Mouse (Mus musculus) thymus, postnatal 0 days (tissue): Measurements from ENCODE around the gene Olfr114. TPM values are rescaled to one million over a fixed set of nuclear protein-coding genes. Genes with fewer than 3 reads are reported as not detected.

Source experiments
- DNase-seq: peaks from one replicate; pipeline ENCODE4 v3.0.0-alpha.2; 2015; ENCODE audit warnings: low spot score
- polyA plus RNA-seq: library from polyadenylated mRNA; unstranded; fragments of >200 nt; fragmentation: Nextera tagmentation; extraction: Ambion mirVana; gene quantifications from 2 replicates; pipeline ENCODE4 v1.2.1, GENCODE M21; 2015

Olfr114 gene
- not detected in 2 replicates for polyA plus RNA-seq

GRCm38 (mm10) chr17:37592643-37593042, at the start of gene Olfr114:
TSS of gene Olfr114 (minus strand) at chr17:37592743.
- no peak for DNase-seq

DNA sequence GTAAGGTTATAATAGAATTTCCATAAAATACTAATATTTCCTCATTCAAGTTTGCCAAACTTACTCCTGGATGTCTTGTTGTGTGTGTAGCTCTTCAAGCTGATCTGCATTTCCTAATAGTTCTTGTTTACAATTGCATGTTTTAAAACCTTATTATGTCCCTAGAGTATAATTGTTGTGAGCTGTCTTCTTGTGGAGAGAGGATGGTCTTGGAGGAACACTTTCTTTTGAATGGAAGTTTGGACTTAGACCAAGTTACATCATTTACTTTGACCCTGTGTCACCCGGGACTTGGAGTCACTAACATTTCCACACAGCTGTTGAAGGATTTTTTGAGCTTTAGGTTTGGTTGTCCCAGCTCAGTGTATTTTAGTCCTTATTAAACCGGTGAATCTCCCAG, 34.5 kb upstream of the Olfr114 start, which contains the start of the genes Olfr115 and Olfr116:
Gene Olfr115, minus strand, starts transcription at position 101 of the 400 bp plus-strand sequence.
Gene Olfr116, minus strand, starts transcription at position 191 of the 400 bp plus-strand sequence.
- DNase-seq: no peak

GRCm38 (mm10) chr17:37577563-37577962, 15.0 kb downstream of the Olfr114 start, which contains the start of gene Olfr113:
TSS of gene Olfr113 (minus strand) at chr17:37577663.
- no peak for DNase-seq

GRCm38 (mm10) chr17:37569351-37569750, 23.2 kb downstream of the Olfr114 start, which contains the start of gene Olfr112:
TSS of gene Olfr112 (minus strand) at chr17:37569451.
- no peak for DNase-seq

- no peak for DNase-seq
These were observed 33.5 kb downstream of the Olfr114 start for GRCm38 (mm10) chr17:37558913-37559615.

DNA sequence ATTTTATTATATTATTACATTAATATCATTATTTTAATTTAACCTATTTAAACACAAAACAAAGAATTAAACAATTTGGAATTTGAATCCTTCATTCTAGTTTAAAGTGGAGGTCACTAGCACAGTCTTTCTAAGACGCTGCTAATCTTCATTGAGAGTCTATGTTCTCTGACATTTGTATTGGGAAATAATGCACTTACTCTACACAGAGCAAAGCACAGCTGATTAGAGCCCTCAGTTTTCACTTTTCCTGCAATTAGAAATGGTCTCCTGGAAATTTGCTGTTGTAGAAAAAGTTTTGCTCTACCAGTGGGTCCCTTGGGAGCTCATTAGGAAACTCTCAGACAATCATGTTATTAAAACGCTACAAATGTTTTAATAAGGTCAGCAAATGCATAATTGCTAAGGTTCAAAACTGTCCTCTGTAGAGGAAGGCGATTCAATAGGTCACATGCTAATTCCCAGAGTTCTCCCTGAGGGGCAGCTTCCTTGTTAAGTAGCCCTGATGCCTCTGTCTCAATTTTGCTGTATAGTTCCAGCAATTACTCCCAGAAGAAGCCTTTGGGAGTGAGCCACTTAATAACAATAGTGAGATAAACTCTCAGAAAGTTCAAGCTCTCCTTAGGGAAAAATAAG, 48.6 kb downstream of the Olfr114 start:
- no peak for DNase-seq

DNA sequence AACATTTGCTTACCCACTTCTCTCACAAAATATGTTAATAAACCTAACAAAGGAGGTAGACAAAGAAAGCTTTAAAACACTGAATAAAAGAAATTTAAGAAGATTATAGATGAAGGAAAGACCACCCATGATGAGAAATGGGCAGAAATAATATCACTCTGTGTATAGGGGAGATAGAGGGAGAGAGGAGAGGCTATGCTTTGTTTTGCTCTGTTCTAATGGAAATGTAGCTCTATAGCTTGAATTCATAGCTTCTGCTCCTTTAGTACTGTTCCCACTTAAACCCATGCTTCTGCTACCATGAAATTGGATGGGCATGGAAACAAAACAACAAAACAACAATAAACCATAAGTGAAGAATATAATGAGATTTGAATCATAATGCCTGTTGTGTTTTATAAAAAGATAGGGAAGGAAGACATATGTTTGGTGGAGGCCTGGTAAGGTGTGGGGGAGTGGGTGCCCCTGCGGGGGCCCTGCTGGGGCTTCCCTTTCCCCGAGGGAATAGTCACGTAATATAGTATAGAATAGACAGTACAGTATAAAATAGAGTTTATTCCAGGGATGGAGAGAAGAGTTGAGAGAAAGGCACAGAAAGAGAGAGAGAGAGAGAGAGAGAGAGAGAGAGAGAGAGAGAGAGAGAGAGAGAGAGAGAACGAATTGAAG, 51.0 kb downstream of the Olfr114 start:
- DNase-seq: no peak

Other genes starting within 250 kb of the Olfr114 start
- not detected in 2 replicates for gene Olfr104-ps, start 233.2 kb downstream of the Olfr114 start, polyA plus RNA-seq
- gene Olfr105-ps, start 213.7 kb downstream of the Olfr114 start, polyA plus RNA-seq: 0.04 TPM in 1 of 2 replicates, not detected in the other
- gene Olfr106-ps, start 202.3 kb downstream of the Olfr114 start, polyA plus RNA-seq: not detected in 2 replicates
- not detected in 2 replicates for gene Olfr107, start 193.5 kb downstream of the Olfr114 start, polyA plus RNA-seq
- not detected in 2 replicates for gene Olfr108, start 147.3 kb downstream of the Olfr114 start, polyA plus RNA-seq
- 0.03 TPM in 1 of 2 replicates, not detected in the other for gene Olfr109, start 133.8 kb downstream of the Olfr114 start, polyA plus RNA-seq
- 8.1 and 9.9 TPM in 2 replicates for gene H2-M2, start 109.2 kb downstream of the Olfr114 start, polyA plus RNA-seq
- gene Olfr110, start 100.3 kb downstream of the Olfr114 start, polyA plus RNA-seq: 0.29 and 0.30 TPM in 2 replicates
- 0.08 and 0.18 TPM in 2 replicates for gene Olfr111, start 84.7 kb downstream of the Olfr114 start, polyA plus RNA-seq
- not detected in 2 replicates for gene Olfr112, start 23.3 kb downstream of the Olfr114 start, polyA plus RNA-seq
- gene Olfr113, start 15.1 kb downstream of the Olfr114 start, polyA plus RNA-seq: not detected in 2 replicates
- gene Olfr115, start 34.4 kb upstream of the Olfr114 start, polyA plus RNA-seq: not detected in 2 replicates
- gene Olfr116, start 34.5 kb upstream of the Olfr114 start, polyA plus RNA-seq: not detected in 2 replicates
- not detected in 2 replicates for gene Olfr117, start 71.0 kb upstream of the Olfr114 start, polyA plus RNA-seq
- not detected in 2 replicates for gene Olfr118, start 74.2 kb upstream of the Olfr114 start, polyA plus RNA-seq
- not detected in 2 replicates for gene Olfr119, start 103.8 kb upstream of the Olfr114 start, polyA plus RNA-seq
- gene Olfr120, start 129.1 kb upstream of the Olfr114 start, polyA plus RNA-seq: not detected in 2 replicates
- not detected in 2 replicates for gene Olfr121, start 156.1 kb upstream of the Olfr114 start, polyA plus RNA-seq
- gene Olfr122, start 175.9 kb upstream of the Olfr114 start, polyA plus RNA-seq: not detected in 2 replicates
- gene Olfr123, start 200.8 kb upstream of the Olfr114 start, polyA plus RNA-seq: not detected in 2 replicates
- not detected in 2 replicates for gene Olfr124, start 207.1 kb upstream of the Olfr114 start, polyA plus RNA-seq
- gene Olfr125, start 240.2 kb upstream of the Olfr114 start, polyA plus RNA-seq: not detected in 2 replicates